Mouse (Mus musculus) erythroblast, embryonic 14.5 days (primary cell): ENCODE data around the gene Itga10. TPM values are rescaled to one million over a fixed set of nuclear protein-coding genes. Genes with fewer than 3 reads are reported as not detected.

Source experiments
- H3K27me3 ChIP-seq: 2 replicates; pipeline ENCODE4 v1.6.1; 2012; ENCODE audit warnings: inconsistent platforms; ENCODE audit not compliant: control insufficient read depth
- H3K36me3 ChIP-seq: 2 replicates; pipeline ENCODE4 v1.6.1; 2012; ENCODE audit warnings: mild to moderate bottlenecking, inconsistent platforms; ENCODE audit not compliant: control insufficient read depth
- H3K4me1 ChIP-seq: 2 replicates; pipeline ENCODE4 v1.6.1; 2012; ENCODE audit warnings: inconsistent platforms; ENCODE audit not compliant: control insufficient read depth
- H3K4me3 ChIP-seq: replicated peaks from 2 replicates; pipeline ENCODE3; 2012; ENCODE audit warnings: moderate library complexity, mild to moderate bottlenecking, inconsistent platforms
- H3K9me3 ChIP-seq: 2 replicates; pipeline ENCODE4 v1.6.1; 2012; ENCODE audit warnings: low read length, inconsistent platforms, mixed read lengths; ENCODE audit not compliant: control insufficient read depth
- GATA1 ChIP-seq: IDR thresholded peaks from 2 replicates; pipeline ENCODE4 v1.6.1; 2012; ENCODE audit warnings: low read length, inconsistent platforms, mixed read lengths
- TAL1 ChIP-seq: IDR thresholded peaks from 3 replicates; pipeline ENCODE4 v1.6.1; 2012; ENCODE audit warnings: low read length, inconsistent platforms, mixed read lengths
- polyA plus RNA-seq: library from polyadenylated mRNA; stranded (reverse); fragments of >175 nt; gene quantifications from 2 replicates; pipeline ENCODE4 v1.2.3, GENCODE M21; 2012

Gene Itga10
- not detected in 2 replicates for polyA plus RNA-seq

DNA sequence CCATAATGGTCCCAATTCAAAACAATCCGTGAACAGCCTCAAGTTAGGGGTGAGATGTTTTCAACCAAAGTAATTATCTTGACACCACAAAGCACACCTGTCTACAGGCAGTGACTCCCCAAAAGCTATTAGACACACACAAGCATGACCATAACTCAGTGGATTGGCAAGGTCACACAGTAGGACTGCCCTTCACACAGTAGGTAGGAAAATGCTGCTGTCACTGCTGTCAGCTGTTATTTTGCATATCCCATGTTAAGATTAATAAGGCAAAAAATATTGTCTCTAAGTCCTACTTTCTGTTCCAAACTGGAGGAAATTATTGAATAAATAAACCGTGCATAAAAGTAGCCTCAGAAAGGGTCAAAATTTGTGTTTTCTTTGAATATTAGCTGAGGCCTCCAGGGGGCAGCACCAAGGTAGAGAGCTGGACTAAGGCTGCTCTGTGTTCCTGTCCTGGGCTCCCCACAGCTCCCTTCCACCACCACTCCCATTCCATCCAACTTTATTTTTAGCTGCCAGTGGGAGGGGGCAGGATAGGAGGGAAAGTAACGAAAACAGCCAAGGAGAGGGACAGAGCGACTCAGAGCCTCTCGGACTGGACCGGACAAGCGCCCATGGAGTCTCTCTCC lies at the start of gene Itga10:
TSS of gene Itga10 (plus strand) at position 567 of the 632 bp plus-strand sequence.
- no peaks in the 10 kb centered on the region for H3K9me3 ChIP-seq
- H3K36me3 ChIP-seq = peaks cover 23% of the 10 kb centered on the region
- peaks cover under 1% of the 10 kb centered on the region; the same call in 1 of the 2 replicates for H3K4me1 ChIP-seq
- TF ChIP-seq TAL1 (no peak), GATA1 (no peak)
- H3K4me3 ChIP-seq = no peak within 1 kb of the TSS
- H3K27me3 ChIP-seq = no peaks in the 10 kb centered on the region

DNA sequence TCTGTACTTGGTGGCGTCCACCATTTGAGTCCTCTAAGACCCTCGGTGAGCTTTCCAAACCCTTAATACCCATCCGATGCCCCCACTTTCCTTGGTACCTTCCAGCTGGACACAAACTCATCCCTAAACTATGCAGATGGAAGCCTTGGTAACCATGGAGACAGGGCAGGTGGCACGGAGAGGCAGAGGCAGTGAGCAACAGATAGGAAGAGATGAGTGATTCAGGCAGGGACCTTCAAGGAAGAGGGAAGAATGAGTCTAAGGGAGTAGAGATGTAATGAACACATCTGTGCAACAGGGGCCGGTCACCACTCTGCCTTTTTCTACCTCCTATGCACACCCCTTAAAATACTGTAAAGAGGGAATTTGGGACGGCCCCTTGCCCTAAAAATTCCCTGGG lies 49.7 kb upstream of the Itga10 start:
- peaks cover 35% of the 10 kb centered on the region for H3K4me1 ChIP-seq
- peaks cover 60% of the 10 kb centered on the region for H3K27me3 ChIP-seq
- no peak for TF ChIP-seq TAL1
- TF ChIP-seq GATA1 = no peak
- H3K4me3 ChIP-seq = no peak overlapping the region
- peaks cover 16% of the 10 kb centered on the region for H3K9me3 ChIP-seq
- H3K36me3 ChIP-seq = no peaks in the 10 kb centered on the region

DNA sequence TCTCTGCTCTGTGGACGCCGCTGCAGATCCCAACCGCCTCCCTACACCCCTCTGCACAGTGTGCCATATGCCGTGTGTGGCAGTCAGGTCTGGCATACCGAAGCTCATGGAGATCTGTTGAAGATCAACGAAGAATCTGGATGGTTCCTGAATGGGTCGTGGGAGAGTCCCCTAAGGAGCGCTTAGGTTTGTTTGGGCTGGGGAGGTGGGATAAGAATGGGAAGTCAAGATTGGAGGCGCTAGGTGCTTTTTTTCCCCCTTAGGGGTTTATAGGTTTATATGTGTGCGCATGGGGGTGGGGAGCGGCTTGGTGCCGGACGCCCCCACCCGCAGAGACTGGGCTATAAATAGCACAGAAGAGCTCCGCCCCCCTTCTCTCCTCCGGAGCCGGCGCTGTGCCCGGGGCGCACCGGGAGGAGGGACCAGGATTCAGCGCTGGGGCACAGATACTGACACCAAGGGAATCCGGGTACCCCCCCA lies 49.1 kb upstream of the Itga10 start, which contains the start of gene Ankrd34a:
TSS of gene Ankrd34a (plus strand) at position 409 of the 480 bp plus-strand sequence.
- H3K4me3 ChIP-seq = peak within 1 kb of the TSS; percentile 29
- H3K4me1 ChIP-seq = peaks cover 40% of the 10 kb centered on the region
- peaks cover 67% of the 10 kb centered on the region for H3K27me3 ChIP-seq
- H3K9me3 ChIP-seq = peaks cover 16% of the 10 kb centered on the region
- no peaks in the 10 kb centered on the region for H3K36me3 ChIP-seq
- TF ChIP-seq GATA1 = no peak
- no peak for TF ChIP-seq TAL1

GRCm38 (mm10) chr3:96596855-96597254 lies 48.5 kb upstream of the Itga10 start:
- H3K4me3 ChIP-seq = no peak overlapping the region
- peaks cover 16% of the 10 kb centered on the region for H3K9me3 ChIP-seq
- H3K27me3 ChIP-seq = peaks cover 72% of the 10 kb centered on the region
- no peak for TF ChIP-seq TAL1
- no peak for TF ChIP-seq GATA1
- peaks cover 40% of the 10 kb centered on the region for H3K4me1 ChIP-seq
- H3K36me3 ChIP-seq = no peaks in the 10 kb centered on the region

DNA sequence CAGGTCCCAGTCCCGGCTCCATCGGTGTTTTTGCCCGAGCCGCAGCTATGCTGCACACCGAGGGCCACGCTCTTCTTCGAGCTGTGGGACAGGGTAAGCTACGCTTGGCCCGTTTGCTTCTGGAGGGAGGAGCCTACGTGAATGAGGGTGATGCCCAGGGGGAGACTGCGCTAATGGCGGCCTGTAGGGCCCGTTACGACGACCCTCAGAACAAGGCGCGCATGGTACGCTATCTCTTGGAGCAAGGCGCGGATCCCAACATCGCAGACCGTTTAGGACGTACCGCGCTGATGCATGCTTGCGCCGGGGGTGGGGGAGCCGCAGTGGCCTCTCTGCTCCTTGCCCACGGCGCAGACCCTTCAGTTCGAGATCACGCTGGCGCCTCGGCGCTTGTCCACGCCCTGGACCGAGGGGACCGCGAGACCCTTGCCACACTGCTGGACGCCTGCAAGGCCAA lies 47.9 kb upstream of the Itga10 start:
- H3K4me1 ChIP-seq = peaks cover 35% of the 10 kb centered on the region
- H3K4me3 ChIP-seq = peak overlapping the region; percentile 29
- TF ChIP-seq GATA1 = no peak
- no peak for TF ChIP-seq TAL1
- peaks cover 16% of the 10 kb centered on the region for H3K9me3 ChIP-seq
- H3K36me3 ChIP-seq = no peaks in the 10 kb centered on the region
- H3K27me3 ChIP-seq = peaks cover 79% of the 10 kb centered on the region

DNA sequence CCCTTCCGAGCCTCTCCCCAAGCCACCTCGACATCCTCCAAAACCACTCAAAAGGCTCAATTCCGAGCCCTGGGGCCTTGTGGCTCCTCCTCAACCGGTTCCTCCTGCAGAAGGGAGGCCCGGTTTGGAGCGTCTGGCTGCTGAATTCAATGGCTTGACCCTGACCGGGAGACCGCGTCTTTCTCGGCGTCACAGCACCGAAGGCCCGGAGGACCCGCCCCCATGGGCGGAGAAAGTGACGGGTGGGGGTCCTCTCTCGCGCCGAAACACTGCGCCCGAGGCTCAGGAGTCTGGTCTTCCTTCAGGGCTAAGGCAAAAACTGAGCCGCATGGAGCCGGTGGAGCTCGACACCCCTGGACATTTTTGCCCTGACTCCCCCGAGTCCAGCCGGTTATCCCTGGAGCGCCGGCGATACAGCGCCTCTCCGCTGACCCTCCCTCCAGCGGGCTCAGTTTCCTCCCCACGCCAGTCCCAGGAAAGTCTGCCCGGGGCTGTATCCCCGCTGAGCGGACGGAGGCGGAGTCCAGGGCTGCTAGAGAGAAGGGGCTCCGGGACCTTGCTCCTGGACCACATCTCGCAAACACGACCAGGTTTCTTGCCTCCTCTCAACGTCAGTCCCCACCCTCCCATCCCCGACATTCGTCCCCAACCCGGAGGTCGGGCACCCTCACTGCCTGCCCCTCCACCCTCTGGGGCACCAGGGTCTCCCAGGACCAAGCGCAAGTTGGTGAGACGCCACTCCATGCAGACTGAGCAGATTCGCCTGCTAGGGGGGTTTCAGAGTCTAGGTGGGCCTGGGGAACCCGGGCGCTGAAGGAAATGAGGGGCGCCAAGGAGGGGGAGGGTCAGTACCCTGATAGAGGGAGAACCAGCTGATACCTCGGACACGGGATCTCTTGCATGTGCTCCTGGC lies 47.0 kb upstream of the Itga10 start:
- H3K4me3 ChIP-seq = no peak overlapping the region
- peaks cover 26% of the 10 kb centered on the region for H3K4me1 ChIP-seq
- TF ChIP-seq GATA1 (no peak), TAL1 (no peak)
- H3K9me3 ChIP-seq = peaks cover 16% of the 10 kb centered on the region
- no peaks in the 10 kb centered on the region for H3K36me3 ChIP-seq
- H3K27me3 ChIP-seq = peaks cover 88% of the 10 kb centered on the region

- H3K9me3 ChIP-seq = peaks cover 16% of the 10 kb centered on the region
- no peak for TF ChIP-seq GATA1
- TF ChIP-seq TAL1 = no peak
- no peaks in the 10 kb centered on the region for H3K36me3 ChIP-seq
- H3K27me3 ChIP-seq = peaks cover 93% of the 10 kb centered on the region
- H3K4me3 ChIP-seq = no peak overlapping the region
- peaks cover 23% of the 10 kb centered on the region for H3K4me1 ChIP-seq
These were observed 46.4 kb upstream of the Itga10 start for GRCm38 (mm10) chr3:96599069-96599393.

DNA sequence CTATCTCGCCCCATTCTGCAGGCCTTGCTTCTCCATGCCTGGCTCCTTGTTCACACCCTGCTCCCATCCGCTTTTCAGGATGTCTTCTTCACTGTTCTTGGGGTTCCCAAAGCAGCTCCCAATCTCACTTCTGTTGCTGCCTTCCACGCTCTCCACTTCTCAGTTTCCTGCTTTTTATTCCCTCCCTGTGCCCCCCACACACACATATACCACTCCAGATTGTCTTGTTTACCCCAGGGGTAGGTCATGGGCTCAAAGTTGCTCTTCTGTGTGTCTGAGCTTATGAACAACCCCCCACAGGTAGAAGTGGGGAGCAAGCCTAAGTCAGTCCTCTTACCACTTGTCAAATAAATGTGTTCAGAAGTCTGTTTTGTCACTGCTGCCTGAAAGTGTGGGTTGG lies 46.0 kb upstream of the Itga10 start:
- H3K27me3 ChIP-seq = peaks cover 93% of the 10 kb centered on the region
- H3K9me3 ChIP-seq = peaks cover 16% of the 10 kb centered on the region
- TF ChIP-seq TAL1 (no peak), GATA1 (no peak)
- H3K36me3 ChIP-seq = no peaks in the 10 kb centered on the region
- H3K4me3 ChIP-seq = no peak overlapping the region
- H3K4me1 ChIP-seq = peaks cover 20% of the 10 kb centered on the region
